Mouse (Mus musculus) CH12.LX (cell line): Measurements from ENCODE around the gene Cipc. TPM values are rescaled to one million over a fixed set of nuclear protein-coding genes. Genes with fewer than 3 reads are reported as not detected.

ENCODE experiments used
- DNase-seq: peaks from one replicate; pipeline ENCODE4 v3.0.0-alpha.2; 2013; ENCODE audit errors: extremely low read depth
- H3K27ac ChIP-seq: 2 replicates; pipeline ENCODE4 v1.5.1; 2012; ENCODE audit warnings: low read depth, mild to moderate bottlenecking, control low read depth, moderate library complexity; ENCODE audit not compliant: insufficient read depth
- H3K27me3 ChIP-seq: replicated peaks from 2 replicates; pipeline ENCODE3; 2012; ENCODE audit warnings: inconsistent platforms
- H3K36me3 ChIP-seq, 2 experiments: replicated peaks in 1 of 2; 2 replicates each; pipeline versions ENCODE3 to v1.6.1; 2012; ENCODE audit warnings: inconsistent platforms in 1 of 2, low read length in 1 of 2, mild to moderate bottlenecking in 1 of 2, mixed read lengths in 1 of 2, moderate library complexity in 1 of 2; ENCODE audit not compliant: control insufficient read depth in 1 of 2, insufficient read depth in 1 of 2
- H3K4me1 ChIP-seq, 2 experiments: 2 replicates each; pipeline ENCODE4 v1.6.1; 2012; ENCODE audit warnings: inconsistent platforms in 1 of 2, moderate library complexity in 1 of 2; ENCODE audit not compliant: insufficient read depth in 2 of 2, control insufficient read depth in 1 of 2
- H3K4me2 ChIP-seq: 2 replicates; pipeline ENCODE4 v1.6.1; 2012; ENCODE audit warnings: low read depth, mild to moderate bottlenecking, control low read depth; ENCODE audit not compliant: poor library complexity, insufficient read depth, severe bottlenecking
- H3K4me3 ChIP-seq, 3 experiments: fragments of 150-350 bp in 1 of 3; sonication (generic) in 1 of 3; replicated peaks in 1 of 3; 2 replicates each; pipeline versions ENCODE3 to v1.5.1; 2011 to 2012; ENCODE audit warnings: low read depth in 2 of 3, low read length in 2 of 3, mild to moderate bottlenecking in 2 of 3, moderate library complexity in 2 of 3, control low read depth in 1 of 3, improper control_type of control experiment in 1 of 3, inconsistent platforms in 1 of 3, mixed read lengths in 1 of 3; ENCODE audit not compliant: poor library complexity in 1 of 3
- H3K79me2 ChIP-seq: replicated peaks from 2 replicates; pipeline ENCODE4 v1.6.1; 2012; ENCODE audit warnings: mild to moderate bottlenecking, moderate library complexity; ENCODE audit not compliant: control insufficient read depth, poor library complexity, insufficient read depth, severe bottlenecking; ENCODE audit errors: extremely low read depth
- H3K9ac ChIP-seq: 2 replicates; pipeline ENCODE4 v1.6.1; 2012; ENCODE audit warnings: low read depth, mild to moderate bottlenecking, control low read depth, moderate library complexity; ENCODE audit not compliant: insufficient read depth
- H3K9me3 ChIP-seq: replicated peaks from 2 replicates; pipeline ENCODE3; 2012; ENCODE audit warnings: low read length, inconsistent platforms, mixed read lengths
- BHLHE40 ChIP-seq: IDR thresholded peaks from 2 replicates; pipeline ENCODE4 v1.6.1; 2011; ENCODE audit warnings: mild to moderate bottlenecking, low read depth, low read length, improper control_type of control experiment
- CHD1 ChIP-seq: IDR thresholded peaks from 2 replicates; pipeline ENCODE4 v1.6.1; 2012; ENCODE audit warnings: low read depth, low read length, improper control_type of control experiment, inconsistent platforms
- CTCF ChIP-seq, 2 experiments: IDR thresholded peaks in 1 of 2; conservative IDR thresholded peaks in 1 of 2; 2 replicates each; pipeline ENCODE4 v1.5.1; 2011 to 2012; ENCODE audit warnings: low read depth in 2 of 2, low read length in 2 of 2, improper control_type of control experiment in 1 of 2, inconsistent platforms in 1 of 2, mild to moderate bottlenecking in 1 of 2, moderate library complexity in 1 of 2
- ELF1 ChIP-seq: IDR thresholded peaks from 2 replicates; pipeline ENCODE4 v1.6.1; 2014; ENCODE audit warnings: low read depth, mild to moderate bottlenecking, inconsistent platforms, low read length, improper control_type of control experiment
- EP300 ChIP-seq: IDR thresholded peaks from 2 replicates; pipeline ENCODE4 v1.6.1; 2011; ENCODE audit warnings: low read length, improper control_type of control experiment
- ETS1 ChIP-seq: conservative IDR thresholded peaks from 2 replicates; pipeline ENCODE4 v1.6.1; 2012; ENCODE audit warnings: low read depth, mild to moderate bottlenecking, inconsistent platforms, low read length, improper control_type of control experiment, moderate library complexity
- GABPA ChIP-seq: IDR thresholded peaks from 2 replicates; pipeline ENCODE4 v1.6.1; 2012; ENCODE audit warnings: low read depth, low read length, improper control_type of control experiment, inconsistent platforms; ENCODE audit not compliant: insufficient replicate concordance
- HCFC1 ChIP-seq: IDR thresholded peaks from 2 replicates; pipeline ENCODE4 v1.6.1; 2012; ENCODE audit warnings: low read depth, mild to moderate bottlenecking, inconsistent platforms, low read length, improper control_type of control experiment
- JUND ChIP-seq: conservative IDR thresholded peaks from 2 replicates; pipeline ENCODE4 v1.6.1; 2011; ENCODE audit warnings: low read depth, low read length, improper control_type of control experiment
- MAX ChIP-seq: IDR thresholded peaks from 2 replicates; pipeline ENCODE4 v1.6.1; 2011; ENCODE audit warnings: low read length, improper control_type of control experiment
- MAZ ChIP-seq: IDR thresholded peaks from 2 replicates; pipeline ENCODE4 v1.6.1; 2012; ENCODE audit warnings: low read depth, mild to moderate bottlenecking, inconsistent platforms, low read length, improper control_type of control experiment, moderate library complexity
- MXI1 ChIP-seq: IDR thresholded peaks from 2 replicates; pipeline ENCODE4 v1.6.1; 2011; ENCODE audit warnings: mild to moderate bottlenecking, low read depth, low read length, improper control_type of control experiment
- MYC ChIP-seq: IDR thresholded peaks from 2 replicates; pipeline ENCODE4 v1.6.1; 2011; ENCODE audit warnings: low read depth, mild to moderate bottlenecking, improper control_type of control experiment, low read length
- NRF1 ChIP-seq: IDR thresholded peaks from 2 replicates; pipeline ENCODE4 v1.6.1; 2014; ENCODE audit warnings: low read depth, mild to moderate bottlenecking, inconsistent platforms, low read length, improper control_type of control experiment, moderate library complexity
- POLR2A ChIP-seq: IDR thresholded peaks from 2 replicates; pipeline ENCODE4 v1.6.1; 2011; ENCODE audit warnings: low read depth, mild to moderate bottlenecking, improper control_type of control experiment, low read length
- POLR2AphosphoS2 ChIP-seq: IDR thresholded peaks from 2 replicates; pipeline ENCODE4 v1.6.1; 2011; ENCODE audit warnings: low read depth, low read length, improper control_type of control experiment
- SMC3 ChIP-seq: IDR thresholded peaks from 2 replicates; pipeline ENCODE4 v1.6.1; 2011; ENCODE audit warnings: low read depth, low read length, improper control_type of control experiment
- TBP ChIP-seq: conservative IDR thresholded peaks from 2 replicates; pipeline ENCODE4 v1.6.1; 2011; ENCODE audit warnings: low read depth, low read length, improper control_type of control experiment
- ZC3H11A ChIP-seq: IDR thresholded peaks from 2 replicates; pipeline ENCODE4 v1.6.1; 2012; ENCODE audit warnings: low read depth, mild to moderate bottlenecking, inconsistent platforms, low read length, improper control_type of control experiment
- ZKSCAN1 ChIP-seq: IDR thresholded peaks from 2 replicates; pipeline ENCODE4 v1.6.1; 2012; ENCODE audit warnings: low read depth, inconsistent platforms, low read length, improper control_type of control experiment, borderline replicate concordance
- ZMIZ1 ChIP-seq: IDR thresholded peaks from 2 replicates; pipeline ENCODE4 v1.6.1; 2012; ENCODE audit warnings: low read depth, mild to moderate bottlenecking, inconsistent platforms, low read length, improper control_type of control experiment
- ZNF384 ChIP-seq: IDR thresholded peaks from 2 replicates; pipeline ENCODE4 v1.6.1; 2012; ENCODE audit warnings: low read depth, low read length, improper control_type of control experiment, inconsistent platforms
- dilution Hi-C: fragments of 300-500 bp; cut with MboI; formaldehyde crosslinking; loops from 2 replicates; pipeline ENCODE4 v1.14.3; 2020; ENCODE audit warnings: low sequenced_read_pairs; ENCODE audit not compliant: extremely low pct_unique_long_range_greater_than_20kb, extremely low pct_ligation_motif_present
- in situ Hi-C: fragments of 300-500 bp; cut with MboI; formaldehyde crosslinking; loops from 3 replicates; pipeline ENCODE4 v1.14.3; 2019; ENCODE audit warnings: low sequenced_read_pairs, low pct_ligation_motif_present, low pct_unique_long_range_greater_than_20kb, mixed read lengths
- polyA plus RNA-seq: library from polyadenylated mRNA; unstranded; fragments of >175 nt; gene quantifications from 2 replicates; pipeline ENCODE4 v1.2.1, GENCODE M21; 2012; ENCODE audit warnings: low read depth; ENCODE audit not compliant: insufficient read length
- total RNA-seq, 2 experiments: library from RNA; depleted of rRNA; stranded (reverse); fragments of 300-350 nt in 1 of 2; fragments of >200 nt in 1 of 2; gene quantifications; 2 replicates each; pipeline ENCODE4 v1.2.3; 2012 to 2014

Gene Cipc
- total and polyA plus RNA-seq, 3 experiments = 15.7 to 20.5 (median 18.7) TPM

- Histone ChIP-seq H3K4me1 (peaks cover 0 to 5% of the 10 kb centered on the region in 2 experiments; a peak in 1 of 4 replicates), H3K36me3 (no peaks in the 10 kb centered on the region), H3K9ac (no peak overlapping the region), H3K4me3 (no peak overlapping the region), H3K27me3 (no peaks in the 10 kb centered on the region), H3K27ac (no peak overlapping the region), H3K4me2 (no peak overlapping the region), H3K79me2 (no peaks in the 10 kb centered on the region), H3K9me3 (peaks cover 18% of the 10 kb centered on the region)
- no peak for DNase-seq
- in situ Hi-C loops = loop anchor here (10.0 kb wide), 1 partner anchor 157 kb away; no protein-coding TSS in a partner anchor
- TF ChIP-seq TBP (no peak), MXI1 (no peak), ETS1 (no peak), ZKSCAN1 (no peak), MYC (no peak), CTCF (conservative IDR thresholded peaks at IDR 0.05 in 1 of 2, IDR thresholded peaks at IDR 0.05 in 1 of 2; ENCODE audit: low read depth in 2 of 2, low read length in 2 of 2) (no peak), ZMIZ1 (no peak), HCFC1 (no peak), ELF1 (no peak), MAZ (no peak), GABPA (no peak), ZNF384 (no peak), NRF1 (no peak), ZC3H11A (no peak), CHD1 (no peak), SMC3 (no peak), BHLHE40 (no peak), EP300 (no peak)
- dilution Hi-C loops = no loop called here
These were observed 14.8 kb upstream of the Cipc start for GRCm38 (mm10) chr12:86931919-86932574.

- TF ChIP-seq GABPA (no peak), MAX (no peak), JUND (no peak), POLR2AphosphoS2 (no peak), ZC3H11A (no peak), ETS1 (no peak), POLR2A (no peak), ELF1 (no peak)
- Histone ChIP-seq H3K27me3 (no peaks in the 10 kb centered on the region), H3K9ac (no peak overlapping the region), H3K27ac (no peak overlapping the region), H3K4me1 (peaks cover 0 to 7% of the 10 kb centered on the region in 2 experiments; a peak in 1 of 4 replicates), H3K4me3 (no peak overlapping the region), H3K36me3 (no peaks in the 10 kb centered on the region), H3K4me2 (no peak overlapping the region), H3K9me3 (peaks cover 16% of the 10 kb centered on the region), H3K79me2 (no peaks in the 10 kb centered on the region)
- DNase-seq = no peak
- in situ Hi-C loops (loop anchor here (10.0 kb wide), 1 partner anchor 158 kb away; no protein-coding TSS in a partner anchor), dilution Hi-C loops (no loop called here)
These were observed 14.3 kb upstream of the Cipc start for GRCm38 (mm10) chr12:86932575-86932952.
